ENCODE assay signal across 8 mouse cellular contexts in genomic region chr4:24496953-24497319, GRCm38 (mm10). TPM values are rescaled to one million over a fixed set of nuclear protein-coding genes. Genes with fewer than 3 reads are reported as not detected.
DNase-seq lines count a peak whose midpoint lies in the region; ATAC-seq and TF ChIP-seq lines count a peak whose summit lies in the region.

No protein-coding gene starts in this region.

- WGBS in lung, postnatal 0 days = 0% methylated on average over 7 of the region's 7 CpGs
- WGBS in limb, embryonic 14.5 days = 2% methylated on average over 7 of the region's 7 CpGs
- WGBS in stomach, embryonic 15.5 days = 1% methylated on average over 7 of the region's 7 CpGs

- peak overlapping the region; percentile 91 for H3K9ac ChIP-seq in lung, postnatal 0 days (replicated peaks; ENCODE audit: low read depth)
- peak overlapping the region; percentile 96 for H3K9ac ChIP-seq in limb, embryonic 14.5 days (ENCODE audit: low read depth, low read length, severe bottlenecking)
- peak overlapping the region; percentile 74 for H3K9ac ChIP-seq in stomach, embryonic 15.5 days

- no peak for TF ChIP-seq POLR2A in limb, embryonic 14.5 days (IDR thresholded peaks at IDR 0.05; ENCODE audit: borderline replicate concordance, extremely low read depth, insufficient read depth, insufficient read length)

- H3K27ac ChIP-seq in lung, postnatal 0 days (ENCODE audit: low read length) = no peak overlapping the region
- peak overlapping the region; percentile 98; the same call in 1 of the 2 replicates for H3K27ac ChIP-seq in limb, embryonic 14.5 days (replicated peaks; ENCODE audit: low read depth, low read length)
- peak overlapping the region; percentile 99 for H3K27ac ChIP-seq in stomach, embryonic 15.5 days

- peak overlapping the region; percentile 95 for H3K4me3 ChIP-seq in lung, postnatal 0 days (ENCODE audit: low read depth, low read length)
- H3K4me3 ChIP-seq in limb, embryonic 14.5 days (replicated peaks; ENCODE audit: low read length) = peak overlapping the region; percentile 81
- H3K4me3 ChIP-seq in stomach, embryonic 15.5 days (replicated peaks) = peak overlapping the region; percentile 92

- no peaks in the 10 kb centered on the region for H3K9me3 ChIP-seq in lung, postnatal 0 days (ENCODE audit: low read length)
- H3K9me3 ChIP-seq in limb, embryonic 14.5 days (ENCODE audit: control insufficient read depth, low read length) = no peaks in the 10 kb centered on the region
- H3K9me3 ChIP-seq in stomach, embryonic 15.5 days = no peaks in the 10 kb centered on the region

- H3K4me1 ChIP-seq in lung, postnatal 0 days (ENCODE audit: insufficient read depth, low read depth, low read length) = no peaks in the 10 kb centered on the region; the same call in 1 of the 2 replicates
- no peaks in the 10 kb centered on the region for H3K4me1 ChIP-seq in limb, embryonic 14.5 days (ENCODE audit: control insufficient read depth, insufficient read depth, low read length)
- H3K4me1 ChIP-seq in stomach, embryonic 15.5 days = peaks cover 3% of the 10 kb centered on the region; the same call in 1 of the 2 replicates

- TF ChIP-seq EP300 in lung, postnatal 0 days (IDR thresholded peaks at IDR 0.05) = no peak

- peak; percentile 4 for DNase-seq in lung, postnatal 0 days (ENCODE audit: low spot score)
- no peak for DNase-seq in lung, postnatal 10 days
- DNase-seq in limb, embryonic 14.5 days (ENCODE audit: low spot score) = no peak
- DNase-seq in Muller cell, postnatal 12 days (ENCODE audit: inconsistent ontology term) = no peak
- DNase-seq in left cerebral cortex, adult 18-20 months (ENCODE audit: low spot score in 2 of 2) = no peak
- DNase-seq in cerebellum, adult 11-12 months = no peak

- peak overlapping the region; percentile 88 for H3K4me2 ChIP-seq in lung, postnatal 0 days (replicated peaks; ENCODE audit: low read depth, low read length)
- H3K4me2 ChIP-seq in limb, embryonic 14.5 days (replicated peaks; ENCODE audit: low read depth, low read length, severe bottlenecking) = peak overlapping the region; percentile 72
- peak overlapping the region; percentile 73 for H3K4me2 ChIP-seq in stomach, embryonic 15.5 days

- TF ChIP-seq CTCF in lung, postnatal 0 days (IDR thresholded peaks at IDR 0.05) = no peak

- H3K36me3 ChIP-seq in lung, postnatal 0 days (ENCODE audit: insufficient read depth, low read length) = no peaks in the 10 kb centered on the region
- H3K36me3 ChIP-seq in limb, embryonic 14.5 days (ENCODE audit: control insufficient read depth, insufficient read depth, low read length) = peaks cover 4% of the 10 kb centered on the region; the same call in 1 of the 2 replicates
- 0 out of 2 replicates have a peak, but pooled peaks cover 3% of the 10 kb centered on the region for H3K36me3 ChIP-seq in stomach, embryonic 15.5 days

- no peak for ATAC-seq in lung, postnatal 0 days
- ATAC-seq in erythroblast, adult 5-6 weeks (replicated peaks; ENCODE audit: low FRiP score, poor library complexity, severe bottlenecking) = peak; percentile 45; the same call in 1 of the 2 replicates
- ATAC-seq in limb, embryonic 14.5 days (ENCODE audit: low FRiP score, low read depth) = no peak
- no peak for ATAC-seq in stomach, embryonic 15.5 days (ENCODE audit: insufficient read depth, low FRiP score, low read depth)

- H3K27me3 ChIP-seq in lung, postnatal 0 days (replicated peaks; ENCODE audit: insufficient read depth, low read length) = no peaks in the 10 kb centered on the region
- H3K27me3 ChIP-seq in limb, embryonic 14.5 days (ENCODE audit: control insufficient read depth, insufficient read depth, low read length) = no peaks in the 10 kb centered on the region
- no peaks in the 10 kb centered on the region for H3K27me3 ChIP-seq in stomach, embryonic 15.5 days (replicated peaks)

RNA-seq across cellular contexts. Expression of gene Mms22l, which starts 0.7 kb away (rescaled TPM):
- 2.7 and 3.6 TPM in 2 replicates for polyA plus RNA-seq in lung, postnatal 0 days (2015; fragmentation: Nextera tagmentation; extraction: Ambion mirVana)
- 20.9 and 21.5 TPM in 2 replicates for total RNA-seq in erythroblast, adult 5-6 weeks (2015; ENCODE audit: low replicate concordance)
- total RNA-seq in erythroblast, adult 5-6 weeks (2017; ENCODE audit: low replicate concordance) = 21.0 and 27.6 TPM in 2 replicates
- 25.5 and 26.9 TPM in 2 replicates for polyA plus RNA-seq in limb, embryonic 14.5 days (2012; rRNA removed)
- polyA plus RNA-seq in limb, embryonic 14.5 days (2014; fragmentation: Nextera tagmentation; extraction: Ambion mirVana) = 23.2 and 26.0 TPM in 2 replicates
- 25.4 and 27.4 TPM in 2 replicates for polyA plus RNA-seq in stomach, embryonic 15.5 days (2015; fragmentation: Nextera tagmentation; extraction: Ambion mirVana)
- 1 to 10 TPM; 1.0 to 1.4 TPM for total RNA-seq in left cerebral cortex, adult 18-20 months (2021)
